Mouse (Mus musculus) cerebellum, adult 9-11 months (tissue): Measurements from ENCODE around the gene Def6.

Source experiments
- DNase-seq: peaks from one replicate; pipeline ENCODE4 v3.0.0; 2022

The Def6 gene

GRCm38 (mm10) chr17:28244214-28244613 lies 36.6 kb downstream of the Def6 start:
- DNase-seq: no peak

GRCm38 (mm10) chr17:28244714-28245113 lies 37.1 kb downstream of the Def6 start:
- DNase-seq: no peak

GRCm38 (mm10) chr17:28246640-28247039 lies 39.1 kb downstream of the Def6 start:
- DNase-seq: no peak

GRCm38 (mm10) chr17:28247613-28248012 lies 40.0 kb downstream of the Def6 start:
- no peak for DNase-seq

- no peak for DNase-seq
Observed at GRCm38 (mm10) chr17:28249062-28249461, 41.5 kb downstream of the Def6 start.

- no peak for DNase-seq
Observed at GRCm38 (mm10) chr17:28251579-28252280, 44.2 kb downstream of the Def6 start.

GRCm38 (mm10) chr17:28252281-28252648 lies 44.7 kb downstream of the Def6 start:
- no peak for DNase-seq

GRCm38 (mm10) chr17:28253216-28253615 lies 45.6 kb downstream of the Def6 start:
- DNase-seq: no peak

GRCm38 (mm10) chr17:28254804-28255203 lies 47.2 kb downstream of the Def6 start:
- DNase-seq: no peak

GRCm38 (mm10) chr17:28255651-28256050 lies 48.1 kb downstream of the Def6 start:
- DNase-seq: no peak

- no peak for DNase-seq
Observed at GRCm38 (mm10) chr17:28256651-28257328, 49.2 kb downstream of the Def6 start.

- no peak for DNase-seq
Observed at GRCm38 (mm10) chr17:28258325-28258724, 50.7 kb downstream of the Def6 start.

GRCm38 (mm10) chr17:28259890-28260542 lies 52.4 kb downstream of the Def6 start:
- DNase-seq: no peak

- no peak for DNase-seq
Observed at GRCm38 (mm10) chr17:28260543-28260909, 52.9 kb downstream of the Def6 start.

GRCm38 (mm10) chr17:28261795-28262194 lies 54.2 kb downstream of the Def6 start:
- no peak for DNase-seq

GRCm38 (mm10) chr17:28263181-28263894 lies 55.8 kb downstream of the Def6 start:
- no peak for DNase-seq

- DNase-seq: no peak
Observed at GRCm38 (mm10) chr17:28267251-28267650, 59.7 kb downstream of the Def6 start.

GRCm38 (mm10) chr17:28270165-28270564 lies 62.6 kb downstream of the Def6 start:
- DNase-seq: no peak

GRCm38 (mm10) chr17:28271537-28272266 lies 64.1 kb downstream of the Def6 start:
- no peak for DNase-seq

- DNase-seq: no peak
Observed at GRCm38 (mm10) chr17:28272281-28272680, 64.7 kb downstream of the Def6 start.

- no peak for DNase-seq
Observed at GRCm38 (mm10) chr17:28272837-28273236, 65.3 kb downstream of the Def6 start.

- no peak for DNase-seq
Observed at GRCm38 (mm10) chr17:28274739-28275138, 67.2 kb downstream of the Def6 start.

GRCm38 (mm10) chr17:28277226-28277625 lies 69.6 kb downstream of the Def6 start:
- DNase-seq: no peak
